Mouse (Mus musculus) heart, postnatal 0 days (tissue): ENCODE measurements around the gene Efna5.

Experiments used
- CTCF ChIP-seq: IDR thresholded peaks from 2 replicates; pipeline ENCODE4 v1.5.1; 2016; ENCODE audit warnings: antibody characterized with exemption, control low read depth, low read depth
- EP300 ChIP-seq: IDR thresholded peaks from 2 replicates; pipeline ENCODE4 v1.6.1; 2016; ENCODE audit warnings: antibody characterized with exemption, low read depth

DNA sequence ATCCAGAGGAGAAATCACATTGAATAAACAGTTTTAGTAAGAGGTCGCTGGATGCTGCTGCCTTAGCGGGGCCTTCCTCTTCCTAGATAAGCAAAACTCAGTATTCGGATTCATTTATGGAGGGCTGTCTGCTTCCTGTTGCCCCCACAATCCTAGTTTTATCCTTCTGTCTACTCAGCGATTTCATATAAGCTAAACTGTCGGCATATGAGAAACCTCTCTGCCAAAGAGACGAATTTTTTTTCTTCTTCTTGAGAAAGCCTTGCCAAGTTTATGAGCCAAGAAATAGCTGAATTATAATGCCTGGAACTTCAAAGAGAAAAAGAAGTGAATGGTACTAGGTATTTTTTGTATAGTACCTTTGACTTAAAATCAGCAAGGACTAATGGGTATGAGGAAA lies 301.0 kb downstream of the Efna5 start:
- TF ChIP-seq CTCF: no peak
- no peak for TF ChIP-seq EP300
